Mouse (Mus musculus) heart, embryonic 10.5 days (tissue): Measurements from ENCODE around the gene Anp32e. TPM values are rescaled to one million over a fixed set of nuclear protein-coding genes. Genes with fewer than 3 reads are reported as not detected.
A peak's percentile ranks its signal among the peaks of the same experiment; 100 is the strongest.
"Not testable (repeated sequence)": the region's sequence is repeated elsewhere in the genome, so short reads cannot be mapped to it uniquely, and the experiment has no call there.

Source experiments
- DNase-seq: peaks from one replicate; pipeline ENCODE4 v3.0.0-alpha.2; 2017; ENCODE audit warnings: low spot score
- H3K27ac ChIP-seq: fragments of 300-500 bp; sonication (generic); 2 replicates; pipeline ENCODE4 v1.5.1; 2016; ENCODE audit warnings: mild to moderate bottlenecking
- H3K27me3 ChIP-seq: fragments of 300-500 bp; sonication (generic); 2 replicates; pipeline ENCODE4 v1.6.1; 2016; ENCODE audit warnings: mild to moderate bottlenecking; ENCODE audit not compliant: poor library complexity, insufficient read depth, severe bottlenecking
- H3K36me3 ChIP-seq: fragments of 300-500 bp; sonication (generic); 2 replicates; pipeline ENCODE4 v1.6.1; 2016; ENCODE audit warnings: mild to moderate bottlenecking, moderate library complexity
- H3K4me1 ChIP-seq: fragments of 300-500 bp; sonication (generic); 2 replicates; pipeline ENCODE4 v1.6.1; 2016; ENCODE audit warnings: mild to moderate bottlenecking
- H3K4me3 ChIP-seq: fragments of 300-500 bp; sonication (generic); 2 replicates; pipeline ENCODE4 v1.5.1; 2016; ENCODE audit warnings: mild to moderate bottlenecking, moderate library complexity
- H3K9me3 ChIP-seq: fragments of 300-500 bp; sonication (generic); 2 replicates; pipeline ENCODE4 v1.6.1; 2016; ENCODE audit warnings: mild to moderate bottlenecking, moderate library complexity
- WGBS: fragments of 180-500 bp; shearing (Covaris S2); methylation state at CpG from one replicate; pipeline ENCODE4 v1.1.7; 2016; 5-methylcytosine and 5-hydroxymethylcytosine counted together
- polyA plus RNA-seq: library from polyadenylated mRNA; unstranded; fragments of >200 nt; fragmentation: Nextera tagmentation; extraction: Ambion mirVana; gene quantifications from 2 replicates; pipeline ENCODE4 v1.2.1, GENCODE M21; 2016

Anp32e gene
- polyA plus RNA-seq, 1 experiment from 2014 or later = 209 TPM

GRCm38 (mm10) chr3:95954648-95955173, 25.7 kb downstream of the Anp32e start:
- DNase-seq, H3K9me3 ChIP-seq, H3K36me3 ChIP-seq, H3K4me3 ChIP-seq, H3K27ac ChIP-seq, H3K27me3 ChIP-seq: not testable (repeated sequence)
- WGBS = 90% methylated on average over 12 of the region's 12 CpGs
- peaks cover 33% of the 10 kb centered on the region for H3K4me1 ChIP-seq

GRCm38 (mm10) chr3:95955318-95955717, 26.3 kb downstream of the Anp32e start:
- WGBS = 83% methylated on average over 5 of the region's 5 CpGs

GRCm38 (mm10) chr3:95957359-95958148, 28.5 kb downstream of the Anp32e start:
- H3K27me3 ChIP-seq = no peaks in the 10 kb centered on the region
- WGBS = 41% methylated on average over 8 of the region's 8 CpGs
- peaks cover 43% of the 10 kb centered on the region for H3K4me1 ChIP-seq
- no peak for DNase-seq
- H3K9me3 ChIP-seq = no peaks in the 10 kb centered on the region
- H3K27ac ChIP-seq = peak overlapping the region; percentile 85
- H3K4me3 ChIP-seq = peak overlapping the region; percentile 20; the same call in 1 of the 2 replicates
- H3K36me3 ChIP-seq = no peaks in the 10 kb centered on the region

More at GRCm38 (mm10) chr3:95955318-95955717, 26.3 kb downstream of the Anp32e start:
- no peak for DNase-seq
- no peaks in the 10 kb centered on the region for H3K27me3 ChIP-seq
- H3K4me1 ChIP-seq = peaks cover 35% of the 10 kb centered on the region
- H3K27ac ChIP-seq = peak overlapping the region; percentile 49; the same call in 1 of the 2 replicates
- H3K4me3 ChIP-seq = no peak overlapping the region
- H3K36me3 ChIP-seq = no peaks in the 10 kb centered on the region
- no peaks in the 10 kb centered on the region for H3K9me3 ChIP-seq

GRCm38 (mm10) chr3:95959082-95959481, 30.0 kb downstream of the Anp32e start:
- H3K9me3 ChIP-seq = no peaks in the 10 kb centered on the region
- H3K4me1 ChIP-seq = peaks cover 43% of the 10 kb centered on the region
- no peak overlapping the region for H3K27ac ChIP-seq
- H3K4me3 ChIP-seq = no peak overlapping the region
- 68% methylated on average over 5 of the region's 5 CpGs for WGBS
- no peaks in the 10 kb centered on the region for H3K36me3 ChIP-seq
- DNase-seq = no peak
- no peaks in the 10 kb centered on the region for H3K27me3 ChIP-seq

- H3K36me3 ChIP-seq = no peaks in the 10 kb centered on the region
- H3K27me3 ChIP-seq = no peaks in the 10 kb centered on the region
- 83% methylated on average over 1 of the region's 1 CpGs for WGBS
- peaks cover 43% of the 10 kb centered on the region for H3K4me1 ChIP-seq
- H3K9me3 ChIP-seq = no peaks in the 10 kb centered on the region
- no peak for DNase-seq
- no peak overlapping the region for H3K4me3 ChIP-seq
- H3K27ac ChIP-seq = no peak overlapping the region
Measured at GRCm38 (mm10) chr3:95959807-95960206, 30.8 kb downstream of the Anp32e start.

- 75% methylated on average over 8 of the region's 8 CpGs for WGBS
- not testable (repeated sequence) for H3K36me3 ChIP-seq, H3K27me3 ChIP-seq, DNase-seq, H3K4me3 ChIP-seq, H3K9me3 ChIP-seq
- Histone ChIP-seq H3K27ac (peak overlapping the region; percentile 87), H3K4me1 (peaks cover 38% of the 10 kb centered on the region)
Measured at GRCm38 (mm10) chr3:95962182-95962581, 33.1 kb downstream of the Anp32e start.

GRCm38 (mm10) chr3:95963230-95963629, 34.2 kb downstream of the Anp32e start:
- no peak for DNase-seq
- Histone ChIP-seq H3K27me3 (no peaks in the 10 kb centered on the region), H3K27ac (0 out of 2 replicates have a peak overlapping the region, but pooled peaks have one; percentile 18), H3K4me3 (no peak overlapping the region), H3K36me3 (no peaks in the 10 kb centered on the region), H3K9me3 (no peaks in the 10 kb centered on the region), H3K4me1 (peaks cover 28% of the 10 kb centered on the region)
- 60% methylated on average over 2 of the region's 2 CpGs for WGBS

- Histone ChIP-seq H3K4me3 (no peak overlapping the region), H3K4me1 (peaks cover 25% of the 10 kb centered on the region), H3K27ac (0 out of 2 replicates have a peak overlapping the region, but pooled peaks have one; percentile 18), H3K9me3 (no peaks in the 10 kb centered on the region), H3K27me3 (no peaks in the 10 kb centered on the region), H3K36me3 (no peaks in the 10 kb centered on the region)
- no peak for DNase-seq
- WGBS = 47% methylated on average over 4 of the region's 4 CpGs
Measured at GRCm38 (mm10) chr3:95963681-95964080, 34.6 kb downstream of the Anp32e start.

GRCm38 (mm10) chr3:95965518-95966451, 36.7 kb downstream of the Anp32e start:
- Histone ChIP-seq H3K27ac (peak overlapping the region; percentile 44; the same call in 1 of the 2 replicates), H3K36me3 (no peaks in the 10 kb centered on the region), H3K4me3 (peak overlapping the region; percentile 32; the same call in 1 of the 2 replicates), H3K4me1 (peaks cover 18% of the 10 kb centered on the region), H3K27me3 (no peaks in the 10 kb centered on the region), H3K9me3 (no peaks in the 10 kb centered on the region)
- WGBS = 11% methylated on average over 7 of the region's 7 CpGs
- DNase-seq = no peak

- WGBS = 53% methylated on average over 1 of the region's 1 CpGs
- H3K36me3 ChIP-seq = no peaks in the 10 kb centered on the region
- DNase-seq = no peak
- H3K27me3 ChIP-seq = 0 out of 2 replicates have a peak, but pooled peaks cover 2% of the 10 kb centered on the region
- peaks cover 17% of the 10 kb centered on the region for H3K4me1 ChIP-seq
- no peak overlapping the region for H3K27ac ChIP-seq
- no peaks in the 10 kb centered on the region for H3K9me3 ChIP-seq
- H3K4me3 ChIP-seq = no peak overlapping the region
Measured at GRCm38 (mm10) chr3:95969277-95969676, 40.2 kb downstream of the Anp32e start.

- H3K4me1 ChIP-seq = peaks cover 14% of the 10 kb centered on the region
- H3K27me3 ChIP-seq, H3K27ac ChIP-seq: not testable (repeated sequence)
Measured at GRCm38 (mm10) chr3:95970661-95971060, 41.6 kb downstream of the Anp32e start.

GRCm38 (mm10) chr3:95972251-95972872, 43.3 kb downstream of the Anp32e start:
- Histone ChIP-seq H3K4me3 (peak overlapping the region; percentile 51), H3K27me3 (0 out of 2 replicates have a peak, but pooled peaks cover 3% of the 10 kb centered on the region), H3K9me3 (no peaks in the 10 kb centered on the region), H3K36me3 (no peaks in the 10 kb centered on the region), H3K4me1 (peaks cover 9% of the 10 kb centered on the region), H3K27ac (peak overlapping the region; percentile 79)
- no peak for DNase-seq
- WGBS = 75% methylated on average over 12 of the region's 12 CpGs

More at GRCm38 (mm10) chr3:95970661-95971060, 41.6 kb downstream of the Anp32e start:
- 59% methylated on average over 7 of the region's 7 CpGs for WGBS
- not testable (repeated sequence) for H3K36me3 ChIP-seq, H3K4me3 ChIP-seq, H3K9me3 ChIP-seq, DNase-seq
